Mouse (Mus musculus): ENCODE data around the gene Gnai3. TPM values are rescaled to one million over a fixed set of nuclear protein-coding genes. Genes with fewer than 3 reads are reported as not detected.

Gnai3 gene
- total and polyA plus RNA-seq, 2 experiments = 19.0 to 89.5 TPM

DNA sequence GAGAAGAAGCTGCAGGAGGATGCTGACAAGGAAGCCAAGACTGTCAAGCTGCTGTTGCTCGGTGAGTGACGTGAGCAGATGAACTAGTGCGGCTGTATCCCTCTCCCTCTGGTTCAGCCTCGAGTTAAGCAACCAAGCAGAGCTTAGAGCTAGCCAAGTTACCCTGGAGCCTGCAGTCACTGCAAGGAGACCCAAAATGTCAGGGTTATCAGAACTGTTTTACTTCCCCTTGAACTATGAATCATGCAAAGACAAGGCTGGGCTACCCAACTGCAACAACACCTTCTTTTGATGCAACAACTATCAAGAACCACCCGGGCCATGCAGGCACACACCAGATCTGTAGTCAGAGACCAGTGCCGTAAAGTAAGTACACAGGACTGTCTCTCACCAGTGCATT is 52.6 kb downstream of the Gnai3 start:
- H3K9ac ChIP-seq (ENCODE audit: low read depth, low read length) = no peak overlapping the region
- 70% methylated on average over 6 of the region's 6 CpGs for WGBS
- H3K27me3 ChIP-seq (ENCODE audit: control insufficient read depth, insufficient read depth, low read length) = no peaks in the 10 kb centered on the region
- no peak for TF ChIP-seq CTCF (IDR thresholded peaks at IDR 0.05; ENCODE audit: low read depth, low read length)
- no peak for TF ChIP-seq POLR2A (IDR thresholded peaks at IDR 0.05; ENCODE audit: extremely low read depth, insufficient read depth, low read length)
- no peak for DNase-seq (ENCODE audit: extremely low read depth, low read depth, low spot score)
- H3K79me2 ChIP-seq (ENCODE audit: control insufficient read depth, insufficient read depth, low read length) = no peaks in the 10 kb centered on the region
- H3K27ac ChIP-seq (replicated peaks; ENCODE audit: insufficient read depth, low read depth, low read length) = no peak overlapping the region
- H3K4me1 ChIP-seq (ENCODE audit: control insufficient read depth, insufficient read depth, low read length) = no peaks in the 10 kb centered on the region; the same call in 1 of the 2 replicates
- no peak overlapping the region for H3K4me3 ChIP-seq (ENCODE audit: insufficient read depth, low read depth, low read length)
- no peaks in the 10 kb centered on the region for H3K36me3 ChIP-seq (ENCODE audit: control insufficient read depth, insufficient read depth, low read length)

DNA sequence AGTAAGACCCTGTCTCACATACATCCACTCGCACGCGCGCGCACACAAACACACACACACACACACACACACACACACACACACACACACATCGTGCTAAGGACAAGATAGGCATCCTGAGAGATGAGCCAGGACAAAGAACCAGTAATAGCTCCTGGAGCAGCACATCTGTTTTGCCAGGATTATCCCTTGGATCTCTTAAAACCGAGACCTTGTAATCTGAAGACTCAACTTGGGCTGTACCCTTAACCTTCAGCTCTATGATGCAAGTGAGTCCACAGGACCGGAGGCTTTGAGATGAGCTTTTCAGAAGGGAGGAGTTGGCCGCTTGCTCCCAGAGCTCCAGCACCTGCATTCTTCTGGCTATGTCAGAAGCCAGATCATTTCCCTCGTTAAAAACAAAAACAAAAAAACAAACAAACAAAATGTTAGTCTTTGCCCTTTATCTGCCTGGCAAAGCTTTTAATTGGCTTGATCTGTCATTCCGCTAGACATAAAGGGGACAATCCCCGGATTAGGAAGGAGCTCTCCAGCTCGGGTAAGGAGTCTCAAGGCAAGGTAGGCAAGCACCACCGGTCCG is 53.3 kb downstream of the Gnai3 start, which contains the start of gene Gnat2:
Gene Gnat2 (plus strand): TSS at position 254 of the 580 bp plus-strand sequence.
- Histone ChIP-seq H3K4me3 (ENCODE audit: insufficient read depth, low read depth, low read length) (no peak within 1 kb of the TSS), H3K79me2 (ENCODE audit: control insufficient read depth, insufficient read depth, low read length) (no peaks in the 10 kb centered on the region), H3K27ac (replicated peaks; ENCODE audit: insufficient read depth, low read depth, low read length) (no peak within 1 kb of the TSS), H3K9ac (ENCODE audit: low read depth, low read length) (no peak within 1 kb of the TSS), H3K4me1 (ENCODE audit: control insufficient read depth, insufficient read depth, low read length) (no peaks in the 10 kb centered on the region; the same call in 1 of the 2 replicates), H3K27me3 (ENCODE audit: control insufficient read depth, insufficient read depth, low read length) (no peaks in the 10 kb centered on the region), H3K36me3 (ENCODE audit: control insufficient read depth, insufficient read depth, low read length) (no peaks in the 10 kb centered on the region)
- 83% methylated on average over 15 of the region's 15 CpGs for WGBS
- TF ChIP-seq CTCF (IDR thresholded peaks at IDR 0.05; ENCODE audit: low read depth, low read length) (no peak), POLR2A (IDR thresholded peaks at IDR 0.05; ENCODE audit: extremely low read depth, insufficient read depth, low read length) (no peak)
- DNase-seq (ENCODE audit: extremely low read depth, low read depth, low spot score) = no peak

DNA sequence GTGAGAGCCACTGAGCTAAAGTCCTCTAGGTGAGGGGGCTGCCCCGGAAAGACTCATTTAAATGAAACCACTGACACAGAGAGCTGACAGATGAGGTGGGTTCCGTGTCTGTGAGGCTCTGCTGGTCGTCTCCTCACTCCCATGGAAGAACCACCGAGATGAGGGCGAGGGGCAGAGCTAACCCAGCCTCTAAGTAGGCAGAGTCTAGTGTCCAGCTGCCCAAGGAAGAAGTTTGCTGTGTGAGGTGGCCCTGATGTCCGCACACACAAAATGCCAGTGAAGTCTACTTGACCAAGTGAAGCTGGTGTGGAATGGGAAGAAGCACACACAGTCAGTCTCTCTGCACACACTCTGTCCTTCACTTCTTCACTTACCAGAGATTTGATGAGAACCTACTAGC is 53.9 kb downstream of the Gnai3 start:
- Histone ChIP-seq H3K27ac (replicated peaks; ENCODE audit: insufficient read depth, low read depth, low read length) (no peak overlapping the region), H3K79me2 (ENCODE audit: control insufficient read depth, insufficient read depth, low read length) (no peaks in the 10 kb centered on the region), H3K36me3 (ENCODE audit: control insufficient read depth, insufficient read depth, low read length) (no peaks in the 10 kb centered on the region), H3K4me3 (ENCODE audit: insufficient read depth, low read depth, low read length) (no peak overlapping the region), H3K9ac (ENCODE audit: low read depth, low read length) (no peak overlapping the region), H3K27me3 (ENCODE audit: control insufficient read depth, insufficient read depth, low read length) (no peaks in the 10 kb centered on the region), H3K4me1 (ENCODE audit: control insufficient read depth, insufficient read depth, low read length) (peaks cover under 1% of the 10 kb centered on the region)
- TF ChIP-seq CTCF (IDR thresholded peaks at IDR 0.05; ENCODE audit: low read depth, low read length) = no peak
- no peak for TF ChIP-seq POLR2A (IDR thresholded peaks at IDR 0.05; ENCODE audit: extremely low read depth, insufficient read depth, low read length)
- 85% methylated on average over 6 of the region's 6 CpGs for WGBS
- DNase-seq (ENCODE audit: extremely low read depth, low read depth, low spot score) = no peak

DNA sequence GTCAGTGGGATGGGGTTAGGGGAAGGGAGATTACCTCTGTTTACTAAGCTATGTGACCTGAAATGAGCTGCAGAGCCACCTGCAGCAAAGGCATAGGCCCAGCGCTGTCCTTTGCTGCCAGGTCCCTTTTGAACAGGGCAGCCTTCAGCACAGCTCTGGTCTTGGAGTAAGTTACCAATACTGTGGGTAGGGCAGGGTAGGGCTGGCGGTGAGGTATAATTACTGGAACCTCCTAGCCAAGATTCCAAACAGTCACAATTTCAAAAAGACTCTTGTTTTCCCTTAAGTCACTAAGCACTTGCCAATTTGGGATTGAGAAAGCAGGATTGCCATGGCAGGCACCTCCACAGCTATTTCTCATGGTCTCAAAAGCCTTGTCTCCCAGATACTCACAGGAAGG is 55.4 kb downstream of the Gnai3 start:
- H3K4me1 ChIP-seq (ENCODE audit: control insufficient read depth, insufficient read depth, low read length) = peaks cover 4% of the 10 kb centered on the region
- H3K36me3 ChIP-seq (ENCODE audit: control insufficient read depth, insufficient read depth, low read length) = no peaks in the 10 kb centered on the region
- H3K9ac ChIP-seq (ENCODE audit: low read depth, low read length) = no peak overlapping the region
- H3K79me2 ChIP-seq (ENCODE audit: control insufficient read depth, insufficient read depth, low read length) = no peaks in the 10 kb centered on the region
- H3K27ac ChIP-seq (replicated peaks; ENCODE audit: insufficient read depth, low read depth, low read length) = no peak overlapping the region
- H3K27me3 ChIP-seq (ENCODE audit: control insufficient read depth, insufficient read depth, low read length) = no peaks in the 10 kb centered on the region
- 81% methylated on average over 2 of the region's 2 CpGs for WGBS
- no peak for DNase-seq (ENCODE audit: extremely low read depth, low read depth, low spot score)
- TF ChIP-seq POLR2A (IDR thresholded peaks at IDR 0.05; ENCODE audit: extremely low read depth, insufficient read depth, low read length) (no peak), CTCF (IDR thresholded peaks at IDR 0.05; ENCODE audit: low read depth, low read length) (no peak)
- H3K4me3 ChIP-seq (ENCODE audit: insufficient read depth, low read depth, low read length) = no peak overlapping the region

DNA sequence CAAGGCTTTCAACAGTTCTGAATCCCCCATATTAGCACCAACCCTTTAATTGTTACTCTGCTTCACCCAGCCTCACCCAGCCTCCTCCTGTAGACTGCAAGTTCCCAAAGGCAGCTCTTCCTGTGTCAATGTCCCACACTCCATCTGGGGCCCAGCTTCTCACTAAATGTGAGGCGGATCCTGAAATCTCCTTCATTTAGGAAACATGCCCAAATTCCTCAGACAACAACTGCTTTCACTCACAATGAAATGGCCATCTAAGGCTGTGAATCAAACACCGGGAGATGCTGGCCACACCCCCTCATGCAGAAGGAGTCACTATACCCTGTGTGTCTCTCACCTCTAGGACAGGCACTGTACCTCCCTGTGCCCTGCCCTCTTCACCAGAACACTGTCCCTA is 56.0 kb downstream of the Gnai3 start:
- Histone ChIP-seq H3K4me3 (ENCODE audit: insufficient read depth, low read depth, low read length) (no peak overlapping the region), H3K27ac (replicated peaks; ENCODE audit: insufficient read depth, low read depth, low read length) (no peak overlapping the region), H3K36me3 (ENCODE audit: control insufficient read depth, insufficient read depth, low read length) (no peaks in the 10 kb centered on the region), H3K79me2 (ENCODE audit: control insufficient read depth, insufficient read depth, low read length) (peaks cover 2% of the 10 kb centered on the region), H3K4me1 (ENCODE audit: control insufficient read depth, insufficient read depth, low read length) (peaks cover 4% of the 10 kb centered on the region), H3K9ac (ENCODE audit: low read depth, low read length) (no peak overlapping the region), H3K27me3 (ENCODE audit: control insufficient read depth, insufficient read depth, low read length) (no peaks in the 10 kb centered on the region)
- TF ChIP-seq POLR2A (IDR thresholded peaks at IDR 0.05; ENCODE audit: extremely low read depth, insufficient read depth, low read length) (no peak), CTCF (IDR thresholded peaks at IDR 0.05; ENCODE audit: low read depth, low read length) (no peak)
- peak; percentile 58 for DNase-seq (ENCODE audit: extremely low read depth, low read depth, low spot score)
- 54% methylated on average over 2 of the region's 2 CpGs for WGBS

DNA sequence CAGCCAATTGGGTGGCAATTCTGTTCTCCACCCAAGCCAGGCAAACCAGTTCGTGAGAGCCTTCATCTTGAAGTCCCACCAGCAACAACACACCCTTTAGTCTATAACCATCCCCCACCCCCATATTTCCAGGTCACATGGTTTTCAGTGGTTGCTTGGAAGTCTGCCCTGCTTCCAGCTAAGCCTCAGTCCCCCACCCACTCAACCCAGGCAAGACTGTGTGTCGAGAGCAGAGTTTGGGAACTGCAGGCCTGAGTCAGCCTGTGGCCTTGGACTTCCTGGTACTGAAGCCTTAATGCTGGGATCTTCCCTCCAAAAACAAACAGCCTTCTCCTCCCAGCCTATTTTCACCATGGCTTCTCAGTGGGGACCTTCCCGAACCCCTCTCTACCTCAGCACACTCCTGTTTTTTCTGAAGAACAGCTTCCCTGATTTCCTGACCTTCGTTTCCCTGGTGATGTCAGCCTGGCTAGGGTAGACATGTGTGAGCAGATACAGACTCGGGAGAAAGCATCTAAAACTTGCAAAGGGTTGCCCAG is 57.0 kb downstream of the Gnai3 start:
- no peak for DNase-seq (ENCODE audit: extremely low read depth, low read depth, low spot score)
- H3K27ac ChIP-seq (replicated peaks; ENCODE audit: insufficient read depth, low read depth, low read length) = no peak overlapping the region
- H3K9ac ChIP-seq (ENCODE audit: low read depth, low read length) = no peak overlapping the region
- no peak overlapping the region for H3K4me3 ChIP-seq (ENCODE audit: insufficient read depth, low read depth, low read length)
- H3K79me2 ChIP-seq (ENCODE audit: control insufficient read depth, insufficient read depth, low read length) = peaks cover 12% of the 10 kb centered on the region
- no peaks in the 10 kb centered on the region for H3K27me3 ChIP-seq (ENCODE audit: control insufficient read depth, insufficient read depth, low read length)
- WGBS = 75% methylated on average over 5 of the region's 5 CpGs
- peaks cover 13% of the 10 kb centered on the region for H3K4me1 ChIP-seq (ENCODE audit: control insufficient read depth, insufficient read depth, low read length)
- TF ChIP-seq POLR2A (IDR thresholded peaks at IDR 0.05; ENCODE audit: extremely low read depth, insufficient read depth, low read length) (no peak), CTCF (IDR thresholded peaks at IDR 0.05; ENCODE audit: low read depth, low read length) (no peak)
- H3K36me3 ChIP-seq (ENCODE audit: control insufficient read depth, insufficient read depth, low read length) = no peaks in the 10 kb centered on the region
